In genomic region chr6:23125831-23126230, GRCm38 (mm10) we compare ENCODE assay signal across 23 mouse cellular contexts. TPM values are rescaled to one million over a fixed set of nuclear protein-coding genes. Genes with fewer than 3 reads are reported as not detected.
A peak's percentile ranks its signal among the peaks of the same experiment; 100 is the strongest.
DNase-seq lines count a peak whose midpoint lies in the region; ATAC-seq and TF ChIP-seq lines count a peak whose summit lies in the region.
"Had no signal": no experiment of that assay in that cellular context is flagged by ENCODE, and none has a peak within 500 bp of the region (broad histone marks: within the 10 kb centered on the region; RNA-seq: fewer than 3 reads in every experiment).

No protein-coding gene starts in this region.

- 78% methylated on average over 5 of the region's 5 CpGs for WGBS in intestine, embryonic 15.5 days
- 75% methylated on average over 5 of the region's 5 CpGs for WGBS in intestine, embryonic 16.5 days
- whole genome bisulfite sequencing in liver, postnatal 0 days (ENCODE audit: insufficient replicate concordance), result 57% methylated on average over 5 of the region's 5 CpGs
- 85% methylated on average over 5 of the region's 5 CpGs for WGBS in embryonic facial prominence, embryonic 10.5 days

- no peak overlapping the region for H3K4me3 ChIP-seq in intestine, embryonic 15.5 days (replicated peaks)
- no peak overlapping the region for H3K4me3 ChIP-seq in intestine, embryonic 16.5 days (ENCODE audit: low read length)
- no peak overlapping the region for H3K4me3 ChIP-seq in liver, postnatal 0 days (ENCODE audit: low read depth, low read length)
- no peak overlapping the region for H3K4me3 ChIP-seq in embryonic facial prominence, embryonic 10.5 days
- H3K4me3 ChIP-seq: embryonic facial prominence, embryonic 15.5 days; erythroblast, embryonic 14.5 days; forebrain, embryonic 10.5 days; gastrocnemius, adult 2 months; heart, embryonic 12.5 days; hindbrain, embryonic 12.5 days had no signal

- no peak overlapping the region for H3K4me2 ChIP-seq in intestine, embryonic 15.5 days (replicated peaks)
- H3K4me2 ChIP-seq in intestine, embryonic 16.5 days (ENCODE audit: low read depth, low read length), result no peak overlapping the region
- peak overlapping the region; percentile 18; the same call in 1 of the 2 replicates for H3K4me2 ChIP-seq in liver, postnatal 0 days (ENCODE audit: low read depth, low read length)
- H3K4me2 ChIP-seq: embryonic facial prominence, embryonic 15.5 days; heart, embryonic 12.5 days; hindbrain, embryonic 12.5 days had no signal

- H3K4me1 ChIP-seq in intestine, embryonic 15.5 days (replicated peaks), result no peaks in the 10 kb centered on the region
- H3K4me1 ChIP-seq in intestine, embryonic 16.5 days (ENCODE audit: control insufficient read depth, insufficient read depth, low read length), result no peaks in the 10 kb centered on the region
- H3K4me1 ChIP-seq in liver, postnatal 0 days (ENCODE audit: insufficient read depth), result peaks cover 3% of the 10 kb centered on the region; the same call in 1 of the 2 replicates
- no peaks in the 10 kb centered on the region for H3K4me1 ChIP-seq in embryonic facial prominence, embryonic 10.5 days
- H3K4me1 ChIP-seq: embryonic facial prominence, embryonic 15.5 days; forebrain, embryonic 10.5 days; heart, embryonic 12.5 days; hindbrain, embryonic 12.5 days had no signal

- TF ChIP-seq EP300 in liver, postnatal 0 days (IDR thresholded peaks at IDR 0.05; ENCODE audit: low read depth), result no peak

- H3K9me3 ChIP-seq in intestine, embryonic 15.5 days, result no peaks in the 10 kb centered on the region
- H3K9me3 ChIP-seq in intestine, embryonic 16.5 days (ENCODE audit: control insufficient read depth, low read length), result no peaks in the 10 kb centered on the region
- H3K9me3 ChIP-seq in liver, postnatal 0 days (ENCODE audit: low read length), result no peaks in the 10 kb centered on the region
- no peaks in the 10 kb centered on the region for H3K9me3 ChIP-seq in embryonic facial prominence, embryonic 10.5 days
- H3K9me3 ChIP-seq: embryonic facial prominence, embryonic 15.5 days; forebrain, embryonic 10.5 days; G1E; heart, embryonic 12.5 days; hindbrain, embryonic 12.5 days had no signal

- no peaks in the 10 kb centered on the region for H3K27me3 ChIP-seq in intestine, embryonic 15.5 days (replicated peaks)
- no peaks in the 10 kb centered on the region for H3K27me3 ChIP-seq in intestine, embryonic 16.5 days (replicated peaks; ENCODE audit: control insufficient read depth, insufficient read depth, low read length)
- no peaks in the 10 kb centered on the region for H3K27me3 ChIP-seq in liver, postnatal 0 days (ENCODE audit: insufficient read depth, low read length)
- 0 out of 2 replicates have a peak, but pooled peaks cover under 1% of the 10 kb centered on the region for H3K27me3 ChIP-seq in embryonic facial prominence, embryonic 10.5 days (replicated peaks; ENCODE audit: low read depth, poor library complexity, severe bottlenecking)
- H3K27me3 ChIP-seq: embryonic facial prominence, embryonic 15.5 days; heart, embryonic 12.5 days; hindbrain, embryonic 12.5 days had no signal

- DNase-seq in kidney, adult 9 months, result peak; percentile 83
- no peak for DNase-seq in kidney, postnatal 4 days
- peak; percentile 32 for DNase-seq in kidney, postnatal 14 days
- DNase-seq in liver, postnatal 0 days, result no peak
- DNase-seq in embryonic facial prominence, embryonic 10.5 days (ENCODE audit: low spot score), result no peak
- DNase-seq: adrenal gland, adult 8-10 months; adrenal gland, postnatal 36 days; B cell, adult 2 months; cerebellum, adult 2 months; cerebellum, postnatal 10 days; gastrocnemius, adult 2 months; gastrocnemius, postnatal 25 days; heart, postnatal 36 days had no signal

- H3K9ac ChIP-seq in intestine, embryonic 15.5 days, result no peak overlapping the region
- H3K9ac ChIP-seq in intestine, embryonic 16.5 days (ENCODE audit: low read depth, low read length), result no peak overlapping the region
- H3K9ac ChIP-seq in liver, postnatal 0 days (replicated peaks), result no peak overlapping the region
- H3K9ac ChIP-seq: embryonic facial prominence, embryonic 15.5 days; heart, embryonic 12.5 days; hindbrain, embryonic 12.5 days had no signal

- no peaks in the 10 kb centered on the region for H3K36me3 ChIP-seq in intestine, embryonic 15.5 days
- no peaks in the 10 kb centered on the region for H3K36me3 ChIP-seq in intestine, embryonic 16.5 days (ENCODE audit: control insufficient read depth, insufficient read depth, low read length)
- no peaks in the 10 kb centered on the region for H3K36me3 ChIP-seq in liver, postnatal 0 days (replicated peaks; ENCODE audit: insufficient read depth, low read length)
- no peaks in the 10 kb centered on the region for H3K36me3 ChIP-seq in embryonic facial prominence, embryonic 10.5 days (replicated peaks)
- H3K36me3 ChIP-seq: embryonic facial prominence, embryonic 15.5 days; forebrain, embryonic 10.5 days; G1E; heart, embryonic 12.5 days; hindbrain, embryonic 12.5 days had no signal

- H3K27ac ChIP-seq in intestine, embryonic 15.5 days, result no peak overlapping the region
- H3K27ac ChIP-seq in intestine, embryonic 16.5 days (ENCODE audit: low read length), result no peak overlapping the region
- no peak overlapping the region for H3K27ac ChIP-seq in liver, postnatal 0 days (ENCODE audit: low read depth)
- H3K27ac ChIP-seq in embryonic facial prominence, embryonic 10.5 days (replicated peaks), result no peak overlapping the region
- H3K27ac ChIP-seq: embryonic facial prominence, embryonic 15.5 days; forebrain, embryonic 10.5 days; gastrocnemius, adult 2 months; hindbrain, embryonic 12.5 days had no signal

- 0 out of 2 replicates have a peak, but pooled peaks have one; percentile 34 for ATAC-seq in intestine, embryonic 15.5 days
- ATAC-seq in intestine, embryonic 16.5 days, result no peak
- no peak for ATAC-seq in liver, postnatal 0 days
- ATAC-seq: CD4-positive, CD25-positive, alpha-beta regulatory T cell, adult 4 months; forebrain, embryonic 14.5 days had no signal

- TF ChIP-seq CTCF in liver, postnatal 0 days (IDR thresholded peaks at IDR 0.05; ENCODE audit: low read depth), result no peak

RNA-seq across cellular contexts. Expression of gene Aass, which starts 7.0 kb away (rescaled TPM):
- 1.4 and 1.6 TPM in 2 replicates for polyA plus RNA-seq in intestine, embryonic 15.5 days (2015; fragmentation: Nextera tagmentation; extraction: Ambion mirVana)
- polyA plus RNA-seq in intestine, embryonic 16.5 days (2015; fragmentation: Nextera tagmentation; extraction: Ambion mirVana), result 1.8 and 2.3 TPM in 2 replicates
- 43.7 and 49.0 TPM in 2 replicates for polyA plus RNA-seq in liver, postnatal 0 days (2015; fragmentation: Nextera tagmentation; extraction: Ambion mirVana)
- polyA plus RNA-seq in embryonic facial prominence, embryonic 10.5 days (2016; fragmentation: Nextera tagmentation; extraction: Ambion mirVana), result 3.1 and 3.4 TPM in 2 replicates
- polyA plus RNA-seq: CD4-positive, CD25-positive, alpha-beta regulatory T cell, adult 4 months; erythroblast, embryonic 14.5 days; G1E had no signal

Comparison
In these comparisons a context has a peak if more than half of its experiments do, and no peak if none do; other contexts are left out.
1. DNase-seq: peak in kidney, adult 9 months (single experiment) and kidney, postnatal 14 days (single experiment); none in kidney, postnatal 4 days (0 of 2), liver, postnatal 0 days (single experiment) and embryonic facial prominence, embryonic 10.5 days (single experiment).
2. RNA of gene Aass, which starts 7.0 kb away (polyA plus RNA-seq): 43.7 to 49.0 TPM in liver, postnatal 0 days; 3.1 to 3.4 TPM in embryonic facial prominence, embryonic 10.5 days, 1.8 to 2.3 TPM in intestine, embryonic 16.5 days and 1.4 to 1.6 TPM in intestine, embryonic 15.5 days; every median in the first group is over 10 times any median in the second.